Mouse (Mus musculus) thymus, adult 2 months (tissue): ENCODE results near the gene Rpa3. TPM values are rescaled to one million over a fixed set of nuclear protein-coding genes. Genes with fewer than 3 reads are reported as not detected.

Experiments
- DNase-seq: peaks from one replicate; pipeline ENCODE4 v3.0.0; 2021
- H3K27ac ChIP-seq: fragments of 200-500 bp; 2 replicates; pipeline ENCODE4 v1.5.1; 2012; ENCODE audit warnings: low read length, control low read depth; ENCODE audit not compliant: control insufficient read depth, insufficient read depth
- H3K27me3 ChIP-seq: fragments of 200-500 bp; 2 replicates; pipeline ENCODE4 v1.6.1; 2012; ENCODE audit warnings: mild to moderate bottlenecking, low read length, moderate library complexity, mixed read lengths; ENCODE audit not compliant: control insufficient read depth, insufficient read depth
- H3K36me3 ChIP-seq: fragments of 200-500 bp; 2 replicates; pipeline ENCODE4 v1.6.1; 2012; ENCODE audit warnings: mild to moderate bottlenecking, low read length, moderate library complexity; ENCODE audit not compliant: control insufficient read depth, insufficient read depth
- H3K4me1 ChIP-seq: fragments of 200-500 bp; replicated peaks from 2 replicates; pipeline ENCODE4 v1.6.1; 2012; ENCODE audit warnings: low read length; ENCODE audit not compliant: control insufficient read depth, insufficient read depth
- H3K4me3 ChIP-seq: fragments of 200-500 bp; 2 replicates; pipeline ENCODE4 v1.5.1; 2012; ENCODE audit warnings: mild to moderate bottlenecking, low read length, control low read depth, moderate library complexity; ENCODE audit not compliant: control insufficient read depth, insufficient read depth
- CTCF ChIP-seq: fragments of 200-500 bp; IDR thresholded peaks from 2 replicates; pipeline ENCODE4 v1.5.1; 2012; ENCODE audit warnings: mild to moderate bottlenecking, control low read depth, low read length, moderate library complexity, borderline replicate concordance; ENCODE audit not compliant: control insufficient read depth, poor library complexity, insufficient read depth; ENCODE audit errors: extremely low read depth
- POLR2A ChIP-seq: fragments of 200-500 bp; IDR thresholded peaks from 2 replicates; pipeline ENCODE4 v1.6.1; 2012; ENCODE audit warnings: mild to moderate bottlenecking, low read length, control low read depth, moderate library complexity; ENCODE audit not compliant: control insufficient read depth, poor library complexity, insufficient read depth; ENCODE audit errors: extremely low read depth
- WGBS: fragments of 180-500 bp; shearing (Covaris S2); methylation state at CpG from one replicate; pipeline ENCODE4 v1.1.7; 2018; 5-methylcytosine and 5-hydroxymethylcytosine counted together
- polyA plus RNA-seq: library from polyadenylated mRNA; depleted of rRNA; stranded (reverse); fragments of >200 nt; gene quantifications from 2 replicates; pipeline ENCODE4 v1.2.3, GENCODE M21; 2012; rRNA removed

Rpa3 gene
- polyA plus RNA-seq = 12.6 TPM in 2 replicates

GRCm38 (mm10) chr6:8259004-8259666 is at the start of gene Rpa3, which contains the start of the genes Umad1 and Gm45062:
Gene Rpa3, minus strand, starts transcription at chr6:8259173.
Gene Umad1, plus strand, starts transcription at chr6:8259288.
Gene Gm45062, plus strand, starts transcription at chr6:8259450.
- H3K36me3 ChIP-seq = peaks cover 2% of the 10 kb centered on the region
- TF ChIP-seq POLR2A = peak; percentile 75
- peak; percentile 76 for TF ChIP-seq CTCF
- peak within 1 kb of the TSS; percentile 89 for H3K4me3 ChIP-seq
- H3K27ac ChIP-seq = peak within 1 kb of the TSS; percentile 39; the same call in 1 of the 2 replicates
- H3K27me3 ChIP-seq = no peaks in the 10 kb centered on the region
- peaks cover 5% of the 10 kb centered on the region for H3K4me1 ChIP-seq
- WGBS = under 1% methylated on average over 64 of the region's 64 CpGs
- DNase-seq = peak; percentile 94

- WGBS = 95% methylated on average over 6 of the region's 6 CpGs
Measured at GRCm38 (mm10) chr6:8307878-8308775, 49.2 kb upstream of the Rpa3 start.

GRCm38 (mm10) chr6:8299066-8299863 is 40.3 kb upstream of the Rpa3 start:
- peak; percentile 33 for DNase-seq
- WGBS = 54% methylated on average over 6 of the region's 6 CpGs
- Histone ChIP-seq H3K36me3 (no peaks in the 10 kb centered on the region), H3K4me3 (no peak overlapping the region), H3K27ac (no peak overlapping the region; the same call in 1 of the 2 replicates), H3K4me1 (no peaks in the 10 kb centered on the region), H3K27me3 (no peaks in the 10 kb centered on the region)
- TF ChIP-seq CTCF = no peak
- no peak for TF ChIP-seq POLR2A

More at GRCm38 (mm10) chr6:8307878-8308775, 49.2 kb upstream of the Rpa3 start:
- Histone ChIP-seq H3K27ac (no peak overlapping the region), H3K27me3 (no peaks in the 10 kb centered on the region), H3K4me1 (no peaks in the 10 kb centered on the region; the same call in 1 of the 2 replicates), H3K4me3 (no peak overlapping the region), H3K36me3 (no peaks in the 10 kb centered on the region)
- TF ChIP-seq POLR2A (no peak), CTCF (no peak)
- DNase-seq = no peak

GRCm38 (mm10) chr6:8294048-8294784 is 35.2 kb upstream of the Rpa3 start:
- TF ChIP-seq POLR2A (no peak), CTCF (no peak)
- no peak overlapping the region for H3K4me3 ChIP-seq
- no peaks in the 10 kb centered on the region for H3K27me3 ChIP-seq
- WGBS = 98% methylated on average over 4 of the region's 4 CpGs
- H3K36me3 ChIP-seq = no peaks in the 10 kb centered on the region
- no peak overlapping the region for H3K27ac ChIP-seq
- DNase-seq = no peak
- H3K4me1 ChIP-seq = no peaks in the 10 kb centered on the region

- no peaks in the 10 kb centered on the region for H3K36me3 ChIP-seq
- TF ChIP-seq POLR2A = no peak
- no peak for TF ChIP-seq CTCF
- H3K27ac ChIP-seq = no peak overlapping the region
- WGBS = 89% methylated on average over 4 of the region's 4 CpGs
- DNase-seq = no peak
- 0 out of 2 replicates have a peak, but pooled peaks cover 2% of the 10 kb centered on the region for H3K4me1 ChIP-seq
- no peaks in the 10 kb centered on the region for H3K27me3 ChIP-seq
- no peak overlapping the region for H3K4me3 ChIP-seq
Measured at GRCm38 (mm10) chr6:8288755-8289580, 30.0 kb upstream of the Rpa3 start.
